Mouse (Mus musculus) intestine, embryonic 15.5 days (tissue): ENCODE data around the gene Dner. TPM values are rescaled to one million over a fixed set of nuclear protein-coding genes. Genes with fewer than 3 reads are reported as not detected.

Source experiments
- ATAC-seq: fragments of 200-750 bp; cut with Nextera tagmentation; 2 replicates; pipeline ENCODE4 v1.8.0; 2017; ENCODE audit warnings: moderate TSS enrichment, moderate library complexity
- H3K27ac ChIP-seq: fragments of 300-500 bp; sonication (generic); 2 replicates; pipeline ENCODE4 v1.5.1; 2015; ENCODE audit warnings: mild to moderate bottlenecking, inconsistent platforms
- H3K27me3 ChIP-seq: fragments of 300-500 bp; sonication (generic); replicated peaks from 2 replicates; pipeline ENCODE4 v1.6.1; 2015; ENCODE audit warnings: inconsistent platforms
- H3K36me3 ChIP-seq: fragments of 300-500 bp; sonication (generic); 2 replicates; pipeline ENCODE4 v1.6.1; 2015; ENCODE audit warnings: inconsistent platforms
- H3K4me1 ChIP-seq: fragments of 300-500 bp; sonication (generic); replicated peaks from 2 replicates; pipeline ENCODE4 v1.6.1; 2015; ENCODE audit warnings: inconsistent platforms
- H3K4me2 ChIP-seq: fragments of 300-500 bp; sonication (generic); replicated peaks from 2 replicates; pipeline ENCODE4 v1.6.1; 2015; ENCODE audit warnings: mild to moderate bottlenecking, inconsistent platforms
- H3K4me3 ChIP-seq: fragments of 300-500 bp; sonication (generic); replicated peaks from 2 replicates; pipeline ENCODE4 v1.5.1; 2015; ENCODE audit warnings: inconsistent platforms
- H3K9ac ChIP-seq: fragments of 300-500 bp; sonication (generic); 2 replicates; pipeline ENCODE4 v1.6.1; 2015; ENCODE audit warnings: inconsistent platforms
- H3K9me3 ChIP-seq: fragments of 300-500 bp; sonication (generic); 2 replicates; pipeline ENCODE4 v1.6.1; 2016; ENCODE audit warnings: inconsistent platforms
- WGBS: fragments of 180-500 bp; shearing (Covaris S2); methylation state at CpG from one replicate; pipeline ENCODE4 v1.1.7; 2015; 5-methylcytosine and 5-hydroxymethylcytosine counted together
- polyA plus RNA-seq: library from polyadenylated mRNA; unstranded; fragments of >200 nt; fragmentation: Nextera tagmentation; extraction: Ambion mirVana; gene quantifications from 2 replicates; pipeline ENCODE4 v1.2.1, GENCODE M21; 2015

Dner gene
- polyA plus RNA-seq, 1 experiment from 2014 or later, result 4.1 TPM

DNA sequence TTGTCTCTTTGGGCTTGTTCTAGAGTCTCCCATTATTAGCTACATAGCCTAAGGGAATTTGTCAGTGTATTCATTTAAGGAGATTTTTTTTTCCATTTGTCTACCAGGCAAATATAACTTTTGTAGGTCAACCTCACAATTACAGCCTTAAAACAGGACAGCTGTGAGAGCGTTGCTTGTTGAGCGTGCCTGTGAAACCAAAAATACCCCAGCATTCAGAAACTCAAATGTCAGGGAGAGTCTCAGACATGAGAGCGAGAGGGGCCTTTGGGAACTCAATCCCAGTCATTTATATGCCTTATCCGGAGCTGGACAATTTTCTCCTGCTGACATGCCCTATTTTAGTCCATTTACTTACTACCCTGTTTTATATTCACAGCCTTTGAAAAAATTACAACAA, 134.6 kb downstream of the Dner start:
- Histone ChIP-seq H3K4me3 (no peak overlapping the region), H3K4me1 (no peaks in the 10 kb centered on the region), H3K4me2 (no peak overlapping the region), H3K9ac (no peak overlapping the region), H3K27me3 (no peaks in the 10 kb centered on the region), H3K36me3 (no peaks in the 10 kb centered on the region), H3K27ac (no peak overlapping the region), H3K9me3 (no peaks in the 10 kb centered on the region)
- ATAC-seq, result no peak
- 80% methylated on average over 4 of the region's 4 CpGs for WGBS

DNA sequence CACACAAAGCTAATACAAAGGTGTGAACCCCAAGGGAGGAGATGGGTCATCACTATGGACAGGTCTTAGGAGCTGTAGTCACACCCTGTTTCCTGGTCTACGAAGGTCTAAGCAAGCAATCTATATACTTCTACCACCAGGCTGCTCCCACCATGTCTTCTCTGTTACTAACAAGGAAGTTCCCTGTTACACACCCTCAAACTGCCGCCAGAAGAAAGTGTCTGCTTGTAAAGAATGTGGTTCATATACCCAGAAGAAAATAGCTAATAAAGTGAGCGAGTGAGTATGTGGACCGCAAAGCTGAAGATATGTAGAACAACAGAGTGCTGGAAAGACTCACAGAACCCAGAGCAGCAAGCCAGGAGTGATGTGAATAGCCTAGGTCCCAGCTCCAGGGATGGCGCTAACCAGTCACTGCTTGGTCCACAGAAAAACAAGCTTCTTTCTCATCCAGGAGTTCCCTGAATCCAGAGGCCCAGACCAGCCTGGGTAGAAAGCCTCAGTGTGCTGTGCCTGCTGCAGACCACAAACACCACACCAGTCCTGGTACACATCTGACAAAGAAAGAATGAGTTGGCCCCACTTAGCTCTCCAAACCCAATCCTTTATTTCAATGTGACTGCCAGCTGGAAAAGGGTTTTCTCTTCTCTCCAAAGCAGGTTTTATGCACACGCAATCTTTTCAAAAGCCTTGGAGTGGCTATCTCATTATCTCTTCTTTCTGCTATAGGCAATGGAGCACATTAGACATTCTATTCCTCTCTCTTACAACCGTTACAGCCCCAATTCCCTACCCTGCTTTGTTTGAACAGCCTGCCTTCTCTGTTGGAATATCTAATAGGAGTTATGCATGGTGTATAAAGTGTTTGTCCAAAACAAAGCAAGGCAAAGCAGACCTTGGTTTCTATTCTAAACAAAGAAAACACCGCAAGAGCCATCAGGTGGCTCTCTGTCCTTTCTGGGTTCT, 139.2 kb downstream of the Dner start:
- no peak for ATAC-seq
- Histone ChIP-seq H3K9me3 (no peaks in the 10 kb centered on the region), H3K27me3 (no peaks in the 10 kb centered on the region), H3K36me3 (no peaks in the 10 kb centered on the region), H3K4me3 (no peak overlapping the region), H3K9ac (no peak overlapping the region), H3K27ac (no peak overlapping the region), H3K4me2 (no peak overlapping the region), H3K4me1 (no peaks in the 10 kb centered on the region)
- 81% methylated on average over 8 of the region's 8 CpGs for WGBS

DNA sequence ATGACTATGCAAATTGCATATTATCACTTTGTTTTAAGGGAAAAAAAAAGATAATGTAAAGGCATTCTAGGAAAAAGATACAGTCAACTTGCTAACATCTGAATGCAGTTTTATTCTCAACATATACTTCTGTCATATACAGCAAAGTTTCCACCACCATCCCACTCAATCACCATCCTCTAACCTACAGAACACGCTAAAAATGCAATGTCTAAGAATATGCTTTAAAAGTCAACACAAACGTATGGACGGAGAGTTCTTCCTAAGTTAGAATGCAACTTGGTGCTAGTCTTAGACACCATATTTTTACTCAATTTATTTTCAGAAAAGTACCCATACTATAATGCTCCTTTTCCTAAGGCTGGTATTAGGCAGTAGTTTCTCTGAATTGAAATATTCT, 144.0 kb downstream of the Dner start:
- no peak for ATAC-seq
- Histone ChIP-seq H3K9me3 (no peaks in the 10 kb centered on the region), H3K4me3 (no peak overlapping the region), H3K4me1 (no peaks in the 10 kb centered on the region), H3K27ac (no peak overlapping the region), H3K27me3 (no peaks in the 10 kb centered on the region), H3K36me3 (no peaks in the 10 kb centered on the region), H3K4me2 (no peak overlapping the region), H3K9ac (no peak overlapping the region)
- 91% methylated on average over 3 of the region's 3 CpGs for WGBS

DNA sequence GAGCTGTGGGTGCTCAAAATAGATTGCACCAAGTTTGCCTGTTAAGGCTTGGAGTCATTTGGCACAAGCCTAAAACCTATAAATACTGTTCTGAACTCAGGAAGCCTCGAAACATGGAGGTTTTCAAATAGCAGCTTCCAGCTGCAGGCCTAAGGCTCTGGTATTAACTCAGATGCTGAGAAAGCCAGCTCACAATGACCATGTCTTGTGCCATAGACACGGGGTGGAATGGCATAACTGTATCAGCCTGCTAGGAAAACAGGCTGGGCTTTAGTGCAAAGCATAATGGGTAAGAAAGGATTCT, 146.0 kb downstream of the Dner start:
- 55% methylated on average over 2 of the region's 2 CpGs for WGBS
- Histone ChIP-seq H3K9me3 (no peaks in the 10 kb centered on the region), H3K4me3 (no peak overlapping the region), H3K4me2 (no peak overlapping the region), H3K27me3 (no peaks in the 10 kb centered on the region), H3K4me1 (no peaks in the 10 kb centered on the region), H3K9ac (no peak overlapping the region), H3K36me3 (no peaks in the 10 kb centered on the region), H3K27ac (no peak overlapping the region)
- no peak for ATAC-seq

DNA sequence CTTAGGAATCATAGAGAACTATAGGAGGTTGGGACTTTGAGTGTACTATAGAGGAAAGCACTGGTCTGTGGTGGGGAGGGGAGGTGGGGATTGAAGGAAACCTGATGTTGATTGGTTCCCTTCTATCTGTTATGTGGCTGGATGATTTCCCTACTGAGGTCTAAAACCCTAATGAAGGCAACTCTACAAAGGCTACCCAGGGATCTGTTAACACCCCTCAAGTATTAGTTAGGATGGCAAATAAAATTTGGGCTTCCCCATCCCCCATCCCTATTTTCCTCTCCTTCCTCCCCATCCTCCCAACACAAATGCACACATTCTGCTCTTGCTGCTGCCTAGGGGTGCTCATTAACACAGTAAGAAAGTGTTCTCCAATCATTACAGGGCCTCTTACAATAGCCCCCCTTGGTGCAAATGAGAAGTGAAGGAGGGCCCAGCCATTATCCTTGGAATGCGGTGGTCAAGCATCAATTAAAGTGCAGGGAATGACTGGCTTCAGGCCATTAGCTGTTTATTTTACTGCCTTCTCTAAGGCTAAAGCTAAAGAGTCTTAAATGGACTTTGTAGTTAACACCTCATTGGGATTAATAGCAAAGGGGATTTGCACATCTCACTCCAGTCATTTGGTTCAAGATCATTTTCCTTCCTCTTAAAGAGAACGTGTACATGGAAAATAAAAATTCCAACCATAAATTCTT, 146.5 kb downstream of the Dner start:
- H3K27me3 ChIP-seq, result no peaks in the 10 kb centered on the region
- no peaks in the 10 kb centered on the region for H3K36me3 ChIP-seq
- no peak for ATAC-seq
- no peak overlapping the region for H3K4me2 ChIP-seq
- no peaks in the 10 kb centered on the region for H3K4me1 ChIP-seq
- H3K9ac ChIP-seq, result no peak overlapping the region
- no peak overlapping the region for H3K27ac ChIP-seq
- 14% methylated on average over 2 of the region's 2 CpGs for WGBS
- H3K4me3 ChIP-seq, result no peak overlapping the region
- H3K9me3 ChIP-seq, result no peaks in the 10 kb centered on the region

DNA sequence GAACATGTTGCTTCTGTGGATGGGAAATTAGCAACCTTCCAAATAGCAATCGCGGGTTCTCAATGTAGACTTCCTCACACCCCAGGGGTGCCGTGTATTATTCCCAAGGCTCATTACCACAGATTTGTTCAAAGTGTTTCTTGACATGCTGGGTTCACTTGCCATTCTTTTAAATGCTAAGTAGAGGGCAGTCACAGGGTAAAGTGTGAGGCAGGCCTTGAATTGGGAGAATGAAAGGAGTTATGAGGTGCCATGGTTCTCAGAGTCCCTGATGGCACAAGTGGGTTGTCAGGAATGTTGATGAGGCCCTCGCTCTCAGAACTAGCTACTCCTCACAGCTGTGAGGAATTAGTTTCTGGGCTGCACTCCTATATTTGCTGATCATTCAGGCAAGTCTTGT, 160.0 kb downstream of the Dner start:
- ATAC-seq, result no peak
- 61% methylated on average over 4 of the region's 4 CpGs for WGBS
- no peak overlapping the region for H3K9ac ChIP-seq

DNA sequence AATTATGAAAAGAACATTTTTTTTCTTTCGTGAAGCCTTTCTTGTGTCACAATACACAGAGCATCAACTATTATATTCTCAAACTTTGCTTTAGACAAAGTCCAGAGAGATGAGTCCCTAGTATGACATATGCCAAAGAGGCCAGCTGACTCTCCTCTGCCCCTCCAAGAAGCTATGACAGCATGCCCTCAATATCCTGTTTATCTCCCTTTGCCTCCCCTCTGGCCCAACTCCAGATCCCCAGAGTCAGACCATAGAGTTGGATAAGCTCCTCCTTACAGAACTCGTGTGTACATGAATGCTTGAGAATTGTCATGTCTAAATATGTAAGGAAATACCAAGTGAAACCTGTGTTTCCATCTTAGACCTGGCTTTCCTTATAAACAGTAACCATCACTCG, 170.5 kb downstream of the Dner start:
- WGBS, result 75% methylated on average over 3 of the region's 3 CpGs
- H3K27me3 ChIP-seq, result no peaks in the 10 kb centered on the region
- no peak overlapping the region for H3K9ac ChIP-seq
- no peak for ATAC-seq
- no peak overlapping the region for H3K4me2 ChIP-seq
- no peak overlapping the region for H3K4me3 ChIP-seq
- H3K9me3 ChIP-seq, result no peaks in the 10 kb centered on the region
- H3K4me1 ChIP-seq, result no peaks in the 10 kb centered on the region
- H3K27ac ChIP-seq, result no peak overlapping the region
- H3K36me3 ChIP-seq, result no peaks in the 10 kb centered on the region

More for the DNA sequence above, 160.0 kb downstream of the Dner start:
- Histone ChIP-seq H3K4me3 (no peak overlapping the region), H3K9me3 (no peaks in the 10 kb centered on the region), H3K4me2 (no peak overlapping the region), H3K27ac (no peak overlapping the region), H3K27me3 (no peaks in the 10 kb centered on the region), H3K4me1 (no peaks in the 10 kb centered on the region), H3K36me3 (no peaks in the 10 kb centered on the region)

DNA sequence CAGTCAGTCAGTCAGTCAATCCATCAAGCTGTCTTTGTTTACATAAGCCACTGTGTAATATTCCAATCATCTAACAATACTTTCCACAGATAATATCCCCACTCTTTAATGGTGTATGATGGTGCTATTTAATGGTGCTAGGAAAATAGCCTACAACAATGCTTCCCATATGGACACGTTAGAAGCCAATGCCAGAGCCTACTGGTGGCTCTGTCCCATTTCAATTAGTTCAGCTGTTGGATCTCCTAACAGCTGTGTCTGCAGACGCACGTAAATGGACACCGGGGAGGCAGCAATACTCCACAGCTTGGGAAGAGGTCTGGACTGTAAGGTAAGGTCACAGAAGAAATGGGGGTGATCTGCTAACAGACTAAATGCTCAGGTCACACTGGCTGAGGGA, 171.6 kb downstream of the Dner start:
- WGBS, result 70% methylated on average over 4 of the region's 4 CpGs
- Histone ChIP-seq H3K9ac (no peak overlapping the region), H3K4me3 (no peak overlapping the region), H3K4me1 (no peaks in the 10 kb centered on the region), H3K27me3 (no peaks in the 10 kb centered on the region), H3K27ac (no peak overlapping the region), H3K4me2 (no peak overlapping the region), H3K36me3 (no peaks in the 10 kb centered on the region), H3K9me3 (no peaks in the 10 kb centered on the region)
- ATAC-seq, result no peak

DNA sequence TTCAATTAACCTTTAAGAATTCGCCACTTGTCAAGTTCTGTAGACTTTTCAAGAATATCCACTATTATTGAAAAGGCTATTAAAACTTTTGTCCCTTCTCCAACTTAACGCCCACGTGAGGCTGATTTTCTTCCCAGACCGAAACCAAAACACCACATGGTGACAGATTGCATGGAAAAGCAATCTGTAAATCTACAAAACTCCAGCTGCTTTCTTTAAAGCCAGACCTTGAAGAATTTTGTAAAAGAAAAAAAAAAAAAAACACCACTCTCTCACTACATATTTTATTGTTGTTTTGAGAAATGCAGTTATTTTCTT, 173.1 kb downstream of the Dner start:
- H3K9me3 ChIP-seq, result no peaks in the 10 kb centered on the region
- no peak overlapping the region for H3K27ac ChIP-seq
- no peaks in the 10 kb centered on the region for H3K4me1 ChIP-seq
- 56% methylated on average over 4 of the region's 4 CpGs for WGBS
- no peaks in the 10 kb centered on the region for H3K36me3 ChIP-seq
- H3K27me3 ChIP-seq, result no peaks in the 10 kb centered on the region
- no peak overlapping the region for H3K4me2 ChIP-seq
- no peak overlapping the region for H3K9ac ChIP-seq
- H3K4me3 ChIP-seq, result no peak overlapping the region
- no peak for ATAC-seq

DNA sequence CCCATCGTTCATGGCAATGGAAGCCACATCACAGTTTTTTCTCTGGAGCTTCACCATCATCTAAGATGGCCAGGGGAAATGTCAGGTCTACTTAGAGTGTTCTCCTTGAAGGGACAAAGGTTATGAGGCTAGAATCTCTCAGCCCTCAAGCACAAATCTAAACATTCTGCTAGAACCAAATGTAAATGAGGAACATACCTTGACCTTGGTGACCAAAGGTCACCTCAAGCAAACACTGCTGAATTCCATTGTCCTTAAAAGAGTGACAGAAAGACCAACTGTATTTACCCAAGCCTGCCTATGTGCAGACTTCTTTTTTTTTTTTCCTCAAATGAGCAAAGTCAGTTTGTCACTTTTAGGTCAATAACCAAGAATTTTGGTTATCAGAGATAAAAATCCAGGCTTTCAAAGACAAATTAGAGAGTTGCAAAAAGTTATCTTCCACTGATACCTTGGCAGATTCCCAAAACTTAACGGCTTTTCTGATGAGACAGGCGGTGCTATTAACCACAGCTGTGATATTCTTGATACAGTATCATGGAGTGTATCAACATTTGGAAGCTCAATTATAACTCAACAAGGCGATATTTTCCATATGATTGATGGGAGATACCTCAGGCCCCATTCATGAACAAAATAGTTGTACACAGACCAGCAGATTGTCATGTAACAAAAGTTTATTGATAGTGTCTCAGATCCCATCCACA, 173.6 kb downstream of the Dner start:
- Histone ChIP-seq H3K36me3 (no peaks in the 10 kb centered on the region), H3K4me3 (no peak overlapping the region)
- 59% methylated on average over 4 of the region's 4 CpGs for WGBS

DNA sequence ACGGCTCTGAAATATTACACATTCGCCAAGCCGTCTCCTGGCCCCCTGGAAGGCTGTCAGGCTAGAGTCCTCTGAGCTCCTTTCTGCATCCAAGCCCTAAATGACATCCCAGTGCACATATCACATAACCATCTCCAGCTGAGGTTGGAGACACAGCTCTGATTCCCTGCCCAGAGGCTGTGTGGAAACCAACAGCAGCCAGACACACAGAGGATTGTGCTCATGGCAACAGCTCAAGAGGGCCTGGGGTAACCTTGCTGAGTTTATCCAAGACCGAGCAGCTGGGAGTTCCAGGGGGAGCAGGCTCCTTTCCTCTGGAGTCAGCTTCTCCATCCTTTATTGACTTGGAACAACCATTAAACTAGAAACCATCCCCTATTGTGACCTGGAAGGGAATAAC, 177.7 kb downstream of the Dner start:
- no peak overlapping the region for H3K27ac ChIP-seq

More for the DNA sequence above, 173.6 kb downstream of the Dner start:
- Histone ChIP-seq H3K9ac (no peak overlapping the region), H3K27ac (no peak overlapping the region), H3K9me3 (no peaks in the 10 kb centered on the region), H3K4me1 (no peaks in the 10 kb centered on the region), H3K27me3 (no peaks in the 10 kb centered on the region), H3K4me2 (no peak overlapping the region)
- no peak for ATAC-seq

DNA sequence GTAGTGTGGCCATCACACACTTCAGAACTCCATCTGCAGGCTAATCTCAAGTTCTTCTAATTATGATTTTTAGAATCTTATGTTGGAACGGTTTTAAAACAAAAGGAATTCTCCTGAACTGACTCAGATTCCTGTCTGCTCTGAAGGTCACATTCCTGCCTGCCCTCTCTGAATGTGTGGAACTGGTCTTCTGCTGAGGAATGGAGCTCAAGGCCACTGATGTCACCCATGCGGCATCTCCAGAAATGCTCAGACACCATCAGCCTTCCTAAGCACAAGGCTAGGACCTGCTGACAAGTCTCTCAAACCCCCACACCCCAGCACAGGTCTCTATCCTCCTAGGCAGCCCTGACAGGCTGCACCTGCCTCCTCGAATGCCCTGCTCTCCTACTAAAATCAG, 182.8 kb downstream of the Dner start:
- WGBS, result 59% methylated on average over 3 of the region's 3 CpGs
- H3K9me3 ChIP-seq, result no peaks in the 10 kb centered on the region
- no peaks in the 10 kb centered on the region for H3K27me3 ChIP-seq
- H3K36me3 ChIP-seq, result no peaks in the 10 kb centered on the region
- H3K27ac ChIP-seq, result no peak overlapping the region
- no peak overlapping the region for H3K4me3 ChIP-seq
- no peak overlapping the region for H3K4me2 ChIP-seq
- H3K9ac ChIP-seq, result no peak overlapping the region
- H3K4me1 ChIP-seq, result no peaks in the 10 kb centered on the region
- ATAC-seq, result no peak

More for the DNA sequence above, 177.7 kb downstream of the Dner start:
- Histone ChIP-seq H3K4me3 (no peak overlapping the region), H3K4me2 (no peak overlapping the region), H3K36me3 (no peaks in the 10 kb centered on the region), H3K9me3 (no peaks in the 10 kb centered on the region), H3K9ac (no peak overlapping the region), H3K4me1 (no peaks in the 10 kb centered on the region), H3K27me3 (no peaks in the 10 kb centered on the region)
- 79% methylated on average over 4 of the region's 4 CpGs for WGBS
- no peak for ATAC-seq
